Mouse (Mus musculus) layer of hippocampus, adult 8-10 months (tissue): Measurements from ENCODE around the gene Dnlz. TPM values are rescaled to one million over a fixed set of nuclear protein-coding genes. Genes with fewer than 3 reads are reported as not detected.
A peak's percentile ranks its signal among the peaks of the same experiment; 100 is the strongest.

Experiments
- DNase-seq, 2 experiments: peaks; one replicate each; pipeline ENCODE4 v3.0.0; 2022; ENCODE audit warnings: low spot score in 2 of 2
- total RNA-seq, 4 experiments: library from RNA; stranded (reverse); gene quantifications; 2 replicates each; pipeline ENCODE4 v1.2.4; 2022

The Dnlz gene
- total RNA-seq, 4 experiments from 2014 or later = 22.4 to 27.7 (median 24.8) TPM

DNA sequence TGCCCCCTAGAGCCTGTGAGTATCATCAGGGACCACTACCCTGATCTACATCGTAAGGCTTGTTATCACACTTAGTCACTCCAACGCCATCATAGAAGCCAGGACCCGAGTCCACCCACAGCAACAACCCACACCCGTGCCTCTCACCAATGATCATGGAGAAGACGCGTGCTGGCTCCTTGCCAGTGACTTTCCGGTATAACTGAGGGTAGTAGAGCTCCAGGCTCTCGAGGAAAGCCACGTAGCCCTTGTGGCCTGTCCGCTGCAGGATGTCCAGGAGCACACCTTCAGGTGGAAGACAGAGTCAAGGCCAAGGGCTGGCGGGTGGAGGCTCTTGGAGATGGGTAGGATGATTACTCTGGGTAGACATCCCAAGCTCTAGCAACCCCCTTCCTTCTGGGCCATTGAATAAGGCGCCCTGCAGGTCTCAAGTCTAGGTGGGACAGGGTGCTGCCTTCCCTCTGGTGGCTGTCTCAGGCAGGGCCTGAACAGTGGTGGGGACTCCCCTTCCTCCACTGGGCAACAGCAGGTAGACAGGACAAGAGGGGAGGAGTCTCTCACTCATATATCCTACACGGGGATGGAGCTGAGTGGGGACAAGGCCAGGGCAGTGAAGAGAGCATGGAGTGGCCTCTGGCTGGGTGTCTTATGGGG lies 6.9 kb upstream of the Dnlz start:
- DNase-seq = peak in 1 of 2 experiments; percentile 23

DNA sequence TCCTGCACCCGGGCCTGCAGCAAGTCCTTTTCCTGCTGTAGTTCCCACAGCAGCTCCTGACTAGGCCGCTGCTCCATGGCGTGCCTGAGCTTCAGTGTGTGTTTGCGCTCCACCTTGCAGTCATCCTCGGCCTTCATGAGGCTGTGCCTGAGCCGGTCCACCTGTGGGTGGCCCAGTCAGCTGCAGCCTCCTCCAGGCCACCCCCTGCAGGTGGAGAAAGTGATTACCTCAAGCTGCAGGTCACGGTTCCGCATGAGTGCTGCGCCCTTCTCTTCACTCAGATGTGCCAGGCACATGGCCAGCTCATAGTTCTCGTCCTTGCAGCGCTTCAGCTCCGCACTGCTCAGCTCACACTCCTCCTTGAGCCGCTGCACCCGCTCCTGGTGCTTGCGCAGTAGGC lies 5.6 kb upstream of the Dnlz start:
- DNase-seq = no peak

- DNase-seq = no peak
Measured at GRCm38 (mm10) chr2:26356678-26357077, 4.8 kb upstream of the Dnlz start.

- DNase-seq = no peak
Measured at GRCm38 (mm10) chr2:26356231-26356630, 4.3 kb upstream of the Dnlz start.

- DNase-seq = no peak
Measured at GRCm38 (mm10) chr2:26354401-26354800, 2.5 kb upstream of the Dnlz start.

DNA sequence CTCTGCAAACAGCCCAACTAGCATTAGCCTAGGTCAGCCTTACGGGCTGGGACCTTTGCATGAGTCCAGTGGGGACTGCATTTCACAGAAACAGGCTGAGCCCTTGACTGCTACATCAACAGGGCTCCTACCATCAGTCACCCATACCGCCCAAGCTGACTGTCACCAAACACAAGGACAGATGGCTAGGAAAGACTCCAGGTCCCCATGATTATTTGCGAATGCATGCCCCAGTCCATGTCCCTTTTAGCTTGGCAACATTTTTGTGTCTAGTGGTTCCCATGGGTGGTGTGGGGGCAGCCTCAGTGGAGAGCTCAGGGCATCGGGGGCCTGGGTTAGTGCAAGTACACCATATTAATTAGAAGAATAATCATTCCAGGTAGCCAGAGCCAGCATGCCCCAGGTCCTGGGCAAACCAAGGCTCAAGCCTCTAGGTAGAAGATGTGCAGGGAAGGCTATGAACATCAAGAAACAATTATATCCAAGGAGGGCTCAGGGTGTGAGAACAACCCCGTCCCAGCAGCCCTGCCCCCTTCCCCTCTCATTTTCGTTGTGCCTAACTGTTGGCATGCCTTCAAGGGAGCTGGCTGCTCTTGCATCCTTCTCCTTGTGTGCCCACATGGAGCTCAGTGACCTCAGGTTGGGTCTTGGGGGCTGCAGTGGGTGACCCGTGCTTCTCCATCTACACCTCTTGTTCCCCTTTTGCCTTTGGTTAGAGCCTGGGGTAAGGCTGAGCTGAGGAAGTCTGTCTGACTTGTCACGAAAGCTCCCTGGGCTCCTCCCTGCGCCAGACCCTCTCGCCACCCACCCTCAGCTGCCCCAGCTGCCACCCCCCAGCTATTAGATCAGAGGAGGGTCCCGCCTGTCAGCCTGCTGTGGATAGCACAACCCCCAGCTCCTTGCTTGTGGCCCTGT lies 1.4 kb upstream of the Dnlz start:
- peak in 1 of 2 experiments; percentile 29 for DNase-seq

- peak; percentile 22 to 44 for DNase-seq
Measured at GRCm38 (mm10) chr2:26352291-26352910, 491 bp upstream of the Dnlz start.

GRCm38 (mm10) chr2:26348241-26348640 lies 3.7 kb downstream of the Dnlz start:
- no peak for DNase-seq

- no peak for DNase-seq
Measured at GRCm38 (mm10) chr2:26342609-26343490, 9.1 kb downstream of the Dnlz start.

- DNase-seq = peak; percentile 61
Measured at GRCm38 (mm10) chr2:26342044-26342443, 9.9 kb downstream of the Dnlz start.

- DNase-seq = no peak
Measured at GRCm38 (mm10) chr2:26341510-26341981, 10.4 kb downstream of the Dnlz start.

DNA sequence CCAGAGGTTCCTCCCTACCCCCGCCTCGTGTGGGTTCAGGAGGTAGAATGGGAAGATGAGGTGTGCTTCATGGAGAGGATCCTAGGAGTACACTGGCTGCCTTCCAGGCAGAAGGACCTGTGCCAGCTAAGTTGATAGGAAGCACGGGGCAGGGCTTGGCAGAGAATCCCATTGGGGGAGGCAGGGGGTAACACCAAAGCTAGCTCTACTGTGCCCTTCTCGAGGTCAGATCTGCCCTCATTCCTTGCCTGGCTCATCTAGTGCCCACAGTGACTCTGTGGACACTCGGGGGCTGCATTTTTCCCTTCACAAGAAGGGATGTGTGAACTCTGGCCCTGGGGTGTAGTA lies 12.7 kb downstream of the Dnlz start:
- no peak for DNase-seq

DNA sequence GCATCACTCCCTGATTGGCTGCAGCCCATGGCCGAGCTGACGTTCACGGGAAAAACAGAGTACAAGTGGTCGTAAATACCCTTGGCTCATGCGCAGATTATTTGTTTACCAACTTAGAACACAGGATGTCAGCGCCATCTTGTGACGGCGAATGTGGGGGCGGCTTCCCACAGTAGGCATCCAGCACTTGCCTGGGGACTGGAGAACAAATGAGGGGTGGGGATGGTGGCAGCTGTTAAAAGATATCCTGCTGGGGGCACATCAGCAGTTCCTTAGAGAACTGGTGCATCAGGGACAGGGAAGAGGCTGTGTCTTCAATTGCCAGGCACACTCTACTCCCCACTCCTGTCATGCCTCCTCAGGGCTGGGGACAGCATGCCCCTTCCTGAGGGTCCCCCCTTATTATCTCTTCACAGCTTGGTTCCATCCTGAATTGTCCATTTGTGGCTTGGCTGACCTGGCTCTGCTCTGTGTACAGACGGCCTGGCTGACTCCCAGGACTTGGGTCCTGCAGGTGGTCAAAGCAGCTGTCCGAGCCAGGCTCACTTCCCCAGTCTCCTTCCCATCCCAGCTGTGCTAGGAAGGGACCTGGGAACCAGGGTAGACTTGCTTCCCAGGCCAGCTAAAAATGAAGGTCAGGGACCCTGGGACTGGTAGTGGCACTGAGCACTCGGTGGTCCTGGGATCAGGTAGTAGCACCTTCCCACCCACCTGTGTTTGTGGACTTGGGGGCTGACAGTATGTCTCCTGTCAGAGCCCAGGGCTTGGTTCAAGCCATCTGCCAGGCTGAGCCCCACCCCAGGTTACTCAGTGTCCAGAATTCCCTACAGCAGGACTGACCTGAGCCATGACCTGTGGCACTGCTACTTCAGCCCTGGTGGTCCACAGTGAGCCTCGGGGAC lies 13.4 kb downstream of the Dnlz start:
- no peak for DNase-seq

- no peak for DNase-seq
Measured at GRCm38 (mm10) chr2:26330702-26331101, 21.2 kb downstream of the Dnlz start.

DNA sequence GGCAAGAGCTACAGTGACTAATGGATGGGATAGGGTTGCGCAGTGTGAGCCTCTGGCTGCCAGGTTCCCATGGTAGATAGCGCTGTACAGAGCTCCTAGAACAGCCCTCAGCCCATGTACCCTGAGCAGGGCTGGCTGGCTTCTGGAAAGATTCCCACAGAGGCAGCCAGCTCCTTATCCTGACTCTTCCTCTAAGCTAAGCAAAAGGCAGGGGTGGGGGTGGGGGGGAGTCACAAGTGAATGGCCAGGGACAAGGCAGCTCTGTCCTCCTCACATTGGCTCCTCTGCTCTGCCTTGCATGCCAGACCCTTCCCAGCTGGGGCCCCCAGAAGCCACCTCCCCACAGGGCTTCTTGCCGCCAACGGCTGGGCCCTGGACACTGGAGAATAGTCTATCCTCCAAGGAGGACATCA lies 21.8 kb downstream of the Dnlz start:
- no peak for DNase-seq

GRCm38 (mm10) chr2:26329402-26329801 lies 22.5 kb downstream of the Dnlz start:
- DNase-seq = peak; percentile 61 to 85

DNA sequence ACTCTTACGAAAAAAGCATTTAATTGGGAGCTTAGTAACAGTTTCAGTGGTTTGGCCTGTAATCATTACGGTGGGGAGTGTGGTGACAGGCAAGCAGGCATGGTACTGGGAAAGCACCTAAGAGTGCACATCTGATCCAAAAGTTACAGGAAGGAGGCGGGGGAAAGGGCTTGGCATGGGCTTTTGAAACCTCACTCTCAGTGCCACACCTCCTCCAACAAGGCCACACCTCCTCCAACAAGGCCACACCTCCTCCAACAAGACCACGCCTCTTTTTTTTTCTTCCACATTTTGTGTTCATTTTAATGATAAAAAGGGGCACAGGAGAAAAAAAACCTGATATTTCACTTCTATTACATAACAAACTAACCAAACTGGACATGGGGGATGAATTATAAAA lies 24.1 kb downstream of the Dnlz start:
- DNase-seq = no peak

- no peak for DNase-seq
Measured at GRCm38 (mm10) chr2:26325386-26326181, 26.3 kb downstream of the Dnlz start.

DNA sequence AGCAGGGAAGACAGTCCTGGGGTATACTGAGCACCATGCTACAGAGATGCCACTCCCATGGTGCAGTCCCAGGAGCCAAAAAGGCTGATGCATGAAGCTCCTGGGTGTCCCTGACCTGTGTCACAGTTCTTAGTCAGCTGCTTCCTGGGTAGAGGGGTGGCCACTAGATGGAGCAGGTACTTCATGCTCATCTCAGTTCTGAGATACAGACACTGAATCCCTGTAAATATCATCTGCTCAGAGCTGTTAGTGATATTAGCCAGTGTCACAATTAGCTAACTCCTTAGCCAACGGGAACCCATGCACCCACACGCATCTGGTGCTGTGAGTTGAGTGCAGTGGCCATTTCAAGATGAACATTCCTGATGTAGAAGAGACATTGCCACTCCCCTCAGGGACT lies 27.0 kb downstream of the Dnlz start:
- DNase-seq = peak in 1 of 2 experiments; percentile 61
